Mouse (Mus musculus) lung, postnatal 25 days (tissue): ENCODE results near the gene Cnnm2.

Experiments
- DNase-seq: peaks from one replicate; pipeline ENCODE4 v3.0.0; 2022; ENCODE audit warnings: low spot score

Gene Cnnm2

DNA sequence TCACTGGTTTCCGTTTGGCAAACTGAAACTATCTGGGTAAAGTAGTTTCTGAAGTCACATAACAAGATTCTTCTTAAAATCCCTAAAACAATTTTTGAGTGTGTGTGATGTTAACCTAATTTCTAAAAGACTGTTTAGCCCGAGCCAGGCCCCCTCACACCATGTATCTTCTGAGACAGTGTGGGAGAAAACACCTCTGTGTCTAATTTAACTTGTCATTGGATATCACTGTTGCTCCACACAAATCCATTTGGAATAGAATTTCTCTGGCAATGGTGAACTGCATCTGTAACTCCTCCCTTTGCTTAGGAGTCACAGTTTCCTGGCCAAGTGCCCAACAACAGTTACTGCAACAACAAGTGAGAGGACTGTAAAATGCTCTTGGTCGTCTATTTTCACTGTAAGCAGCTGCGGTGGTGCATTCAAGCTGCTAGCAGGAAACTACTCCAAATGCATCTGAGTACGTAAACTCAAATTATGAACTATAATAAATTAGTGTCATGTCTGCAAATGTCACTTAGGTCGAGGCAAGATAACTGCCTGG is 167.7 kb downstream of the Cnnm2 start:
- DNase-seq: peak; percentile 80
